Mouse (Mus musculus) layer of hippocampus, postnatal 10 days (tissue): ENCODE results near the gene Cblb. TPM values are rescaled to one million over a fixed set of nuclear protein-coding genes. Genes with fewer than 3 reads are reported as not detected.
A peak's percentile ranks its signal among the peaks of the same experiment; 100 is the strongest.

Experiments used
- DNase-seq, 2 experiments: peaks; one replicate each; pipeline ENCODE4 v3.0.0; 2021; ENCODE audit warnings: low spot score in 2 of 2
- total RNA-seq, 2 experiments: library from RNA; stranded (reverse); gene quantifications; 2 replicates each; pipeline ENCODE4 v1.2.3; 2021

Cblb gene
- total RNA-seq, 2 experiments from 2014 or later = 28.0 to 31.3 TPM

- no peak for DNase-seq
Observed at GRCm38 (mm10) chr16:52070128-52070527, 39.1 kb downstream of the Cblb start.

GRCm38 (mm10) chr16:52071290-52071689, 40.3 kb downstream of the Cblb start:
- DNase-seq = no peak

- DNase-seq = no peak
Observed at GRCm38 (mm10) chr16:52071766-52072209, 40.8 kb downstream of the Cblb start.

GRCm38 (mm10) chr16:52076652-52077051, 45.6 kb downstream of the Cblb start:
- no peak for DNase-seq

GRCm38 (mm10) chr16:52077901-52078300, 46.9 kb downstream of the Cblb start:
- no peak for DNase-seq

- DNase-seq = no peak
Observed at GRCm38 (mm10) chr16:52078758-52079474, 47.9 kb downstream of the Cblb start.

- no peak for DNase-seq
Observed at GRCm38 (mm10) chr16:52079475-52079823, 48.4 kb downstream of the Cblb start.

- no peak for DNase-seq
Observed at GRCm38 (mm10) chr16:52080619-52081395, 49.8 kb downstream of the Cblb start.

- DNase-seq = no peak
Observed at GRCm38 (mm10) chr16:52081756-52082155, 50.7 kb downstream of the Cblb start.

- no peak for DNase-seq
Observed at GRCm38 (mm10) chr16:52086793-52087450, 55.9 kb downstream of the Cblb start.

GRCm38 (mm10) chr16:52089354-52089753, 58.3 kb downstream of the Cblb start:
- no peak for DNase-seq

- DNase-seq = no peak
Observed at GRCm38 (mm10) chr16:52090899-52091298, 59.9 kb downstream of the Cblb start.

GRCm38 (mm10) chr16:52093325-52094253, 62.6 kb downstream of the Cblb start:
- no peak for DNase-seq

GRCm38 (mm10) chr16:52094735-52095459, 63.9 kb downstream of the Cblb start:
- DNase-seq = no peak

GRCm38 (mm10) chr16:52095643-52096042, 64.6 kb downstream of the Cblb start:
- DNase-seq = no peak

GRCm38 (mm10) chr16:52100466-52100865, 69.4 kb downstream of the Cblb start:
- DNase-seq = no peak

- DNase-seq = no peak
Observed at GRCm38 (mm10) chr16:52104608-52105007, 73.6 kb downstream of the Cblb start.

GRCm38 (mm10) chr16:52107836-52108235, 76.8 kb downstream of the Cblb start:
- no peak for DNase-seq

- DNase-seq = no peak
Observed at GRCm38 (mm10) chr16:52114473-52114872, 83.4 kb downstream of the Cblb start.

GRCm38 (mm10) chr16:52119003-52119402, 88.0 kb downstream of the Cblb start:
- peak in 1 of 2 experiments; percentile 7 for DNase-seq
